Mouse (Mus musculus): ENCODE data around the gene Pkd1l3. TPM values are rescaled to one million over a fixed set of nuclear protein-coding genes. Genes with fewer than 3 reads are reported as not detected.
A peak's percentile ranks its signal among the peaks of the same experiment; 100 is the strongest.

Gene Pkd1l3
- polyA plus RNA-seq, 1 experiment from 2014 or later, result 0.37 TPM

GRCm38 (mm10) chr8:109585652-109586051 is 28.7 kb upstream of the Pkd1l3 start:
- Histone ChIP-seq H3K4me1 (ENCODE audit: control insufficient read depth, insufficient read depth, low read length) (no peaks in the 10 kb centered on the region), H3K4me3 (ENCODE audit: low read depth, low read length) (no peak overlapping the region), H3K9me3 (ENCODE audit: control insufficient read depth, low read length) (no peaks in the 10 kb centered on the region; the same call in 1 of the 2 replicates), H3K27me3 (ENCODE audit: control insufficient read depth, insufficient read depth, low read length) (no peaks in the 10 kb centered on the region), H3K9ac (ENCODE audit: low read length) (no peak overlapping the region), H3K36me3 (ENCODE audit: control insufficient read depth, insufficient read depth, low read length) (no peaks in the 10 kb centered on the region), H3K27ac (replicated peaks; ENCODE audit: low read depth, low read length) (no peak overlapping the region), H3K4me2 (ENCODE audit: low read depth, severe bottlenecking) (no peak overlapping the region)
- DNase-seq (ENCODE audit: low spot score), result no peak
- ATAC-seq (ENCODE audit: insufficient number of reproducible peaks, low FRiP score, low TSS enrichment, low read depth), result no peak

GRCm38 (mm10) chr8:109586972-109587504 is 27.3 kb upstream of the Pkd1l3 start:
- WGBS, result 60% methylated on average over 7 of the region's 7 CpGs
- Histone ChIP-seq H3K4me3 (ENCODE audit: low read depth, low read length) (no peak overlapping the region), H3K9me3 (ENCODE audit: control insufficient read depth, low read length) (no peaks in the 10 kb centered on the region; the same call in 1 of the 2 replicates), H3K27ac (replicated peaks; ENCODE audit: low read depth, low read length) (no peak overlapping the region), H3K4me1 (ENCODE audit: control insufficient read depth, insufficient read depth, low read length) (no peaks in the 10 kb centered on the region), H3K36me3 (ENCODE audit: control insufficient read depth, insufficient read depth, low read length) (no peaks in the 10 kb centered on the region), H3K27me3 (ENCODE audit: control insufficient read depth, insufficient read depth, low read length) (no peaks in the 10 kb centered on the region), H3K9ac (ENCODE audit: low read length) (no peak overlapping the region), H3K4me2 (ENCODE audit: low read depth, severe bottlenecking) (no peak overlapping the region)
- ATAC-seq (ENCODE audit: insufficient number of reproducible peaks, low FRiP score, low TSS enrichment, low read depth), result no peak
- no peak for DNase-seq (ENCODE audit: low spot score)

DNA sequence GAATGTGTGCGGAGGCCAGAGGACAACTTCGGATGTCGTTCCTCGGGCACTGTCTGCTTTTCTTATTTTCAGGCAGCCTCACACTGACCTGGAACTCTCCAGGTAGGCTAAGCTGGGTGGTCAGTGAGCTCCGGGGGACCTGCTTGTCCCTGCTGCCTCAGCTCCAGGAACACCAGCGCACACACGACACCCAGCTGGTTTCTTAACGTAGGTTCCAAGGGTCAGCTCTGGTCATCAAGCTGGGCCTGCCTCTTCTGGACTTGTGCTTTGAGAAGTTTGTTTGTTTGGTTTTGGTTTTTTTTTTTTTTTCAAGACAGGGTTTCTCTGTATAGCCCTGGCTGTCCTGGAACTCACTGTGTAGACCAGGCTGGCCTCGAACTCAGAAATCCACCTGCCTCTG is 23.4 kb upstream of the Pkd1l3 start:
- 88% methylated on average over 9 of the region's 9 CpGs for WGBS
- Histone ChIP-seq H3K27me3 (ENCODE audit: control insufficient read depth, insufficient read depth, low read length) (no peaks in the 10 kb centered on the region), H3K9me3 (ENCODE audit: control insufficient read depth, low read length) (no peaks in the 10 kb centered on the region), H3K4me3 (ENCODE audit: low read depth, low read length) (no peak overlapping the region), H3K36me3 (ENCODE audit: control insufficient read depth, insufficient read depth, low read length) (peaks cover 4% of the 10 kb centered on the region), H3K27ac (replicated peaks; ENCODE audit: low read depth, low read length) (no peak overlapping the region), H3K4me1 (ENCODE audit: control insufficient read depth, insufficient read depth, low read length) (no peaks in the 10 kb centered on the region), H3K9ac (ENCODE audit: low read length) (no peak overlapping the region), H3K4me2 (ENCODE audit: low read depth, severe bottlenecking) (no peak overlapping the region)
- DNase-seq (ENCODE audit: low spot score) (no peak), ATAC-seq (ENCODE audit: insufficient number of reproducible peaks, low FRiP score, low TSS enrichment, low read depth) (no peak)

GRCm38 (mm10) chr8:109591367-109591766 is 22.9 kb upstream of the Pkd1l3 start:
- no peaks in the 10 kb centered on the region for H3K4me1 ChIP-seq (ENCODE audit: control insufficient read depth, insufficient read depth, low read length)
- ATAC-seq (ENCODE audit: insufficient number of reproducible peaks, low FRiP score, low TSS enrichment, low read depth), result no peak
- H3K9me3 ChIP-seq (ENCODE audit: control insufficient read depth, low read length), result no peaks in the 10 kb centered on the region
- WGBS, result 94% methylated on average over 3 of the region's 3 CpGs
- no peak for DNase-seq (ENCODE audit: low spot score)
- no peaks in the 10 kb centered on the region for H3K27me3 ChIP-seq (ENCODE audit: control insufficient read depth, insufficient read depth, low read length)
- H3K27ac ChIP-seq (replicated peaks; ENCODE audit: low read depth, low read length), result no peak overlapping the region
- peaks cover 4% of the 10 kb centered on the region for H3K36me3 ChIP-seq (ENCODE audit: control insufficient read depth, insufficient read depth, low read length)
- H3K9ac ChIP-seq (ENCODE audit: low read length), result no peak overlapping the region
- H3K4me2 ChIP-seq (ENCODE audit: low read depth, severe bottlenecking), result no peak overlapping the region
- no peak overlapping the region for H3K4me3 ChIP-seq (ENCODE audit: low read depth, low read length)

- ATAC-seq (ENCODE audit: insufficient number of reproducible peaks, low FRiP score, low TSS enrichment, low read depth) (no peak), DNase-seq (ENCODE audit: low spot score) (no peak)
- WGBS, result 95% methylated on average over 5 of the region's 5 CpGs
- H3K4me1 ChIP-seq (ENCODE audit: control insufficient read depth, insufficient read depth, low read length), result no peaks in the 10 kb centered on the region
- no peak overlapping the region for H3K4me2 ChIP-seq (ENCODE audit: low read depth, severe bottlenecking)
- H3K9me3 ChIP-seq (ENCODE audit: control insufficient read depth, low read length), result no peaks in the 10 kb centered on the region
- no peak overlapping the region for H3K9ac ChIP-seq (ENCODE audit: low read length)
- no peak overlapping the region for H3K27ac ChIP-seq (replicated peaks; ENCODE audit: low read depth, low read length)
- no peak overlapping the region for H3K4me3 ChIP-seq (ENCODE audit: low read depth, low read length)
- H3K27me3 ChIP-seq (ENCODE audit: control insufficient read depth, insufficient read depth, low read length), result no peaks in the 10 kb centered on the region
- peaks cover 4% of the 10 kb centered on the region for H3K36me3 ChIP-seq (ENCODE audit: control insufficient read depth, insufficient read depth, low read length)
These were observed 22.2 kb upstream of the Pkd1l3 start for GRCm38 (mm10) chr8:109592164-109592563.

GRCm38 (mm10) chr8:109593117-109593788 is 21.1 kb upstream of the Pkd1l3 start:
- Histone ChIP-seq H3K27me3 (ENCODE audit: control insufficient read depth, insufficient read depth, low read length) (no peaks in the 10 kb centered on the region), H3K4me3 (ENCODE audit: low read depth, low read length) (no peak overlapping the region), H3K9me3 (ENCODE audit: control insufficient read depth, low read length) (no peaks in the 10 kb centered on the region), H3K4me1 (ENCODE audit: control insufficient read depth, insufficient read depth, low read length) (no peaks in the 10 kb centered on the region), H3K9ac (ENCODE audit: low read length) (no peak overlapping the region), H3K27ac (replicated peaks; ENCODE audit: low read depth, low read length) (no peak overlapping the region), H3K4me2 (ENCODE audit: low read depth, severe bottlenecking) (no peak overlapping the region), H3K36me3 (ENCODE audit: control insufficient read depth, insufficient read depth, low read length) (peaks cover 4% of the 10 kb centered on the region)
- no peak for ATAC-seq (ENCODE audit: insufficient number of reproducible peaks, low FRiP score, low TSS enrichment, low read depth)
- DNase-seq (ENCODE audit: low spot score), result peak; percentile 35
- 83% methylated on average over 6 of the region's 6 CpGs for WGBS

DNA sequence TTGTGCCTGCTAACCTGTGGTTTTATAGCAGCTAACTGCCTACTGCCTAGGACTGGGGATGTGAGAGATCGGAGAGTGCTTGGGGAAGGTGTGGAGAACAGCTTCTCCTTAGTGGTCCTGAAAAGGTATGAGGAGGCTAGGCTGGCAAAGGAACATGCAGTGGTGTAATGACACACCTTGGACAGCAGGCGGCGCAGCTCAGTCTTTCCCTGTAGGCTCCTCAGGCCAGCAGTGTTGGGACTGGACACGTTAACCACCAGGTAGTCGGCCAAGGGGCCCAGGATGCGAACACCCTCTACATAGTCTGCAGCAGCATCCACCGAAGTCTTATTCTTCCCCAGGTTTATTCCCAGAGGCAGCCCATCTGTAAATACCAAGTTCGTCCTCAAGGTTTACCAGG is 18.5 kb upstream of the Pkd1l3 start:
- Histone ChIP-seq H3K36me3 (ENCODE audit: control insufficient read depth, insufficient read depth, low read length) (peaks cover 4% of the 10 kb centered on the region), H3K4me3 (ENCODE audit: low read depth, low read length) (no peak overlapping the region), H3K9ac (ENCODE audit: low read length) (no peak overlapping the region), H3K27ac (replicated peaks; ENCODE audit: low read depth, low read length) (no peak overlapping the region), H3K4me2 (ENCODE audit: low read depth, severe bottlenecking) (no peak overlapping the region), H3K27me3 (ENCODE audit: control insufficient read depth, insufficient read depth, low read length) (no peaks in the 10 kb centered on the region), H3K4me1 (ENCODE audit: control insufficient read depth, insufficient read depth, low read length) (no peaks in the 10 kb centered on the region), H3K9me3 (ENCODE audit: control insufficient read depth, low read length) (no peaks in the 10 kb centered on the region)
- no peak for ATAC-seq (ENCODE audit: insufficient number of reproducible peaks, low FRiP score, low TSS enrichment, low read depth)
- peak; percentile 82 for DNase-seq (ENCODE audit: low spot score)
- WGBS, result 50% methylated on average over 8 of the region's 8 CpGs

- ATAC-seq (ENCODE audit: insufficient number of reproducible peaks, low FRiP score, low TSS enrichment, low read depth) (no peak), DNase-seq (ENCODE audit: low spot score) (no peak)
- H3K4me1 ChIP-seq (ENCODE audit: control insufficient read depth, insufficient read depth, low read length), result peaks cover 5% of the 10 kb centered on the region
- no peaks in the 10 kb centered on the region for H3K27me3 ChIP-seq (ENCODE audit: control insufficient read depth, insufficient read depth, low read length)
- H3K9ac ChIP-seq (ENCODE audit: low read length), result no peak overlapping the region
- no peaks in the 10 kb centered on the region for H3K9me3 ChIP-seq (ENCODE audit: control insufficient read depth, low read length)
- H3K27ac ChIP-seq (replicated peaks; ENCODE audit: low read depth, low read length), result no peak overlapping the region
- no peak overlapping the region for H3K4me2 ChIP-seq (ENCODE audit: low read depth, severe bottlenecking)
- H3K36me3 ChIP-seq (ENCODE audit: control insufficient read depth, insufficient read depth, low read length), result no peaks in the 10 kb centered on the region
- WGBS, result 80% methylated on average over 2 of the region's 2 CpGs
- H3K4me3 ChIP-seq (ENCODE audit: low read depth, low read length), result no peak overlapping the region
These were observed 7.6 kb upstream of the Pkd1l3 start for GRCm38 (mm10) chr8:109606725-109607124.

DNA sequence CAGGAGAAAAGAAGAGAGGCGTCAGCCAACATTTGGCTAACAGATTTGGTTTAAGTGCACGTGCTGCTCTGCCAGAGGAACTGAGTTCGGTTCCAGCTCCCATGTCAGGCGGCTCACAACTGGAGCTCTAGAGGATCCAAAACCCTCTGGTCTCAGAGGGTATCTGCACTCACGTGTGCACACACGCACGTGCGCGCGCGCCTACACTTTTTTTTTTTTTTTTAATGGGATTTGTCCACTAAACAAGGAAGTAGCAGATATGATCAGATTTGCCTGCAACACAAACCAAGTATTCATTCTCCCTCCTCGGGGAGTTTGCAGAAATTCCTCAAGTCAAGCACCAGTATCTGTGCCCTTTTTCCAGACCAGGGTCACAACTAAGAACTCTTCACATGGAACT is 6.7 kb upstream of the Pkd1l3 start:
- 14% methylated on average over 12 of the region's 12 CpGs for WGBS
- no peaks in the 10 kb centered on the region for H3K9me3 ChIP-seq (ENCODE audit: control insufficient read depth, low read length)
- H3K27ac ChIP-seq (replicated peaks; ENCODE audit: low read depth, low read length), result no peak overlapping the region
- peak overlapping the region; percentile 73 for H3K4me2 ChIP-seq (ENCODE audit: low read depth, severe bottlenecking)
- H3K4me3 ChIP-seq (ENCODE audit: low read depth, low read length), result peak overlapping the region; percentile 46
- DNase-seq (ENCODE audit: low spot score) (peak; percentile 34), ATAC-seq (ENCODE audit: insufficient number of reproducible peaks, low FRiP score, low TSS enrichment, low read depth) (no peak)
- no peaks in the 10 kb centered on the region for H3K36me3 ChIP-seq (ENCODE audit: control insufficient read depth, insufficient read depth, low read length)
- peak overlapping the region; percentile 76 for H3K9ac ChIP-seq (ENCODE audit: low read length)
- peaks cover 5% of the 10 kb centered on the region for H3K4me1 ChIP-seq (ENCODE audit: control insufficient read depth, insufficient read depth, low read length)
- H3K27me3 ChIP-seq (ENCODE audit: control insufficient read depth, insufficient read depth, low read length), result no peaks in the 10 kb centered on the region
